Mouse (Mus musculus) liver, embryonic 11.5 days (tissue): Measurements from ENCODE around the gene Plin4. TPM values are rescaled to one million over a fixed set of nuclear protein-coding genes. Genes with fewer than 3 reads are reported as not detected.
A peak's percentile ranks its signal among the peaks of the same experiment; 100 is the strongest.

ENCODE experiments used
- ATAC-seq: fragments of 200-750 bp; cut with Nextera tagmentation; replicated peaks from 2 replicates; pipeline ENCODE4 v1.8.0; 2017; ENCODE audit warnings: moderate number of reproducible peaks, mild to moderate bottlenecking, moderate TSS enrichment, moderate library complexity; ENCODE audit not compliant: low FRiP score
- DNase-seq: peaks from one replicate; pipeline ENCODE4 v3.0.0-alpha.2; 2017; ENCODE audit warnings: low spot score
- H3K27ac ChIP-seq: fragments of 300-500 bp; sonication (generic); 2 replicates; pipeline ENCODE4 v1.5.1; 2014; ENCODE audit warnings: mild to moderate bottlenecking, low read depth, low read length, control low read depth
- H3K27me3 ChIP-seq: fragments of 300-500 bp; sonication (generic); replicated peaks from 2 replicates; pipeline ENCODE4 v1.6.1; 2014; ENCODE audit warnings: low read length, mixed read lengths; ENCODE audit not compliant: control insufficient read depth, insufficient read depth
- H3K36me3 ChIP-seq: fragments of 300-500 bp; sonication (generic); 2 replicates; pipeline ENCODE4 v1.6.1; 2014; ENCODE audit warnings: mild to moderate bottlenecking, low read length, moderate library complexity, mixed read lengths; ENCODE audit not compliant: control insufficient read depth, insufficient read depth
- H3K4me1 ChIP-seq: fragments of 300-500 bp; sonication (generic); replicated peaks from 2 replicates; pipeline ENCODE4 v1.6.1; 2014; ENCODE audit warnings: low read length, mixed read lengths; ENCODE audit not compliant: control insufficient read depth, insufficient read depth
- H3K4me2 ChIP-seq: fragments of 300-500 bp; sonication (generic); 2 replicates; pipeline ENCODE4 v1.6.1; 2014; ENCODE audit warnings: mild to moderate bottlenecking, control low read depth, moderate library complexity
- H3K4me3 ChIP-seq: fragments of 300-500 bp; sonication (generic); 2 replicates; pipeline ENCODE4 v1.5.1; 2014; ENCODE audit warnings: low read depth, low read length, control low read depth
- H3K9ac ChIP-seq: fragments of 300-500 bp; sonication (generic); 2 replicates; pipeline ENCODE4 v1.6.1; 2014; ENCODE audit warnings: low read depth, low read length, control low read depth
- H3K9me3 ChIP-seq: fragments of 300-500 bp; sonication (generic); 2 replicates; pipeline ENCODE4 v1.6.1; 2016; ENCODE audit warnings: low read length, inconsistent platforms, mixed read lengths; ENCODE audit not compliant: control insufficient read depth
- WGBS: fragments of 180-500 bp; shearing (Covaris S2); extraction: QIAGEN DNeasy Blood & Tissue Kit; methylation state at CpG from one replicate; pipeline ENCODE4 v1.1.7; 2014; 5-methylcytosine and 5-hydroxymethylcytosine counted together
- polyA plus RNA-seq: library from polyadenylated mRNA; unstranded; fragments of >200 nt; fragmentation: Nextera tagmentation; extraction: Ambion mirVana; gene quantifications from 2 replicates; pipeline ENCODE4 v1.2.1, GENCODE M21; 2014

Gene Plin4
- polyA plus RNA-seq, 1 experiment from 2014 or later = 0.14 TPM

DNA sequence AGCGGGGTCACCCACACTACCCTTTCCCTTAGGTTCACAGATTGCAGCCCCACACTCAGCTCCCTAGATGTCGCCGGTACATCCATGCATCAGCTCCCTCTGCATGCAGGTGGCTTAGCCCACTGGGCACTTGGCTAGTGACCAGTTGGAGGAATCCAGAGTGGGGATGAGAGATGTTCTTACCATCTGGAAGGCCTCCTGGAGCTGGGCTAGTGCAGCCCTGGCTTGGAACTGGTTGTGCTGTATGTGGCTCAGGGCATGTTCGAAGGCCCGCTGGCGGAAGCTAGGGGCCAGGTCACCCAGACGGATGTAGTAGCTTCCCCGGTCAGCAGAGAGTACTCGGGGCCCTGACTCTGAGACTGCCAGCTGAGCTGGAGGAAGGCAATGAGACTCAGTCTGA is 6.7 kb downstream of the Plin4 start:
- Histone ChIP-seq H3K9me3 (no peaks in the 10 kb centered on the region), H3K4me2 (no peak overlapping the region), H3K9ac (no peak overlapping the region), H3K4me3 (no peak overlapping the region), H3K27ac (no peak overlapping the region), H3K4me1 (no peaks in the 10 kb centered on the region), H3K36me3 (peaks cover 37% of the 10 kb centered on the region), H3K27me3 (no peaks in the 10 kb centered on the region)
- ATAC-seq (no peak), DNase-seq (no peak)
- 93% methylated on average over 9 of the region's 9 CpGs for WGBS

DNA sequence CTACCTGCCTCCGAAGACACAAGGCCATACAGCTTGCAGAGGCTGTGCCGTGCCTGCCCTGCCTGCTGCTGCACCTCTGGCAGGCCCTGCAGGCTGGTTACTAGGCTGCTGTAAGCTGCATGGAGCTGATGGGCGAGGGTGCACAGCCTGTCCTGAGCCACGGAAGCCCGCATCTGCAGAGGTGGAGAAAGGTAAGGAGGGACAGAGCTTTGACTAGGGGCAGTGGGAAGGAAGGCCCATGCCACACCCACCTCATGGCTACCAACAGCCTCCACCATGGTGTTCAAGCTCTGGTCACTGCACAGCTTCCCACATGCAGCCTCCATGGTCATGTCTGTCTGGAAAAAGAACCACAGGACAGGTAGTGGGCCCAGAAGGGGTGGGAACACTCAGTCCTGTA is 7.4 kb downstream of the Plin4 start:
- ATAC-seq (no peak), DNase-seq (no peak)
- Histone ChIP-seq H3K27me3 (no peaks in the 10 kb centered on the region), H3K9ac (no peak overlapping the region), H3K27ac (no peak overlapping the region), H3K4me1 (no peaks in the 10 kb centered on the region), H3K4me3 (no peak overlapping the region), H3K36me3 (peaks cover 45% of the 10 kb centered on the region), H3K4me2 (no peak overlapping the region), H3K9me3 (no peaks in the 10 kb centered on the region)
- WGBS = 82% methylated on average over 5 of the region's 5 CpGs

DNA sequence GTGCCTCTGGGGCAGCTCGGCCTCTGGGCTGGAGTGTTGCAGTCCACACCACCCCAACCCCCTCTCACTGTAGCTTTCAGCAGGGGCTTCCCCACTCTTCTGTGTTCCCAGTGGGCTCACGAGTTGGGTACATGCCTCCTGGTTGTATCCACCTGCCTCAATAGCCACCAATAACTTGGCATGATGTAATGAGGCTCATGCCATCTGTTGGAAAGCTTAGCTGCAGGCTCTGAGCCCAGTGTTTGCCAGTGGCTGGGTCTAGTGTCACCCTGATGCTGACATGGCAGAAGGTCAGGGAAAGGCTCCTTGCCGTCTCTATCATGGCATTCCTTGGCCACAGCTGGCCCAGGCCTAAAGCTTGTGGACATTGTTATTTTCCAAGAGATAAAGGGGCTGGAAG is 8.8 kb downstream of the Plin4 start:
- Histone ChIP-seq H3K4me3 (no peak overlapping the region), H3K9ac (no peak overlapping the region), H3K27ac (no peak overlapping the region), H3K36me3 (peaks cover 55% of the 10 kb centered on the region), H3K4me1 (no peaks in the 10 kb centered on the region), H3K4me2 (no peak overlapping the region), H3K9me3 (no peaks in the 10 kb centered on the region), H3K27me3 (no peaks in the 10 kb centered on the region)
- DNase-seq (no peak), ATAC-seq (no peak)
- WGBS = 88% methylated on average over 3 of the region's 3 CpGs

DNA sequence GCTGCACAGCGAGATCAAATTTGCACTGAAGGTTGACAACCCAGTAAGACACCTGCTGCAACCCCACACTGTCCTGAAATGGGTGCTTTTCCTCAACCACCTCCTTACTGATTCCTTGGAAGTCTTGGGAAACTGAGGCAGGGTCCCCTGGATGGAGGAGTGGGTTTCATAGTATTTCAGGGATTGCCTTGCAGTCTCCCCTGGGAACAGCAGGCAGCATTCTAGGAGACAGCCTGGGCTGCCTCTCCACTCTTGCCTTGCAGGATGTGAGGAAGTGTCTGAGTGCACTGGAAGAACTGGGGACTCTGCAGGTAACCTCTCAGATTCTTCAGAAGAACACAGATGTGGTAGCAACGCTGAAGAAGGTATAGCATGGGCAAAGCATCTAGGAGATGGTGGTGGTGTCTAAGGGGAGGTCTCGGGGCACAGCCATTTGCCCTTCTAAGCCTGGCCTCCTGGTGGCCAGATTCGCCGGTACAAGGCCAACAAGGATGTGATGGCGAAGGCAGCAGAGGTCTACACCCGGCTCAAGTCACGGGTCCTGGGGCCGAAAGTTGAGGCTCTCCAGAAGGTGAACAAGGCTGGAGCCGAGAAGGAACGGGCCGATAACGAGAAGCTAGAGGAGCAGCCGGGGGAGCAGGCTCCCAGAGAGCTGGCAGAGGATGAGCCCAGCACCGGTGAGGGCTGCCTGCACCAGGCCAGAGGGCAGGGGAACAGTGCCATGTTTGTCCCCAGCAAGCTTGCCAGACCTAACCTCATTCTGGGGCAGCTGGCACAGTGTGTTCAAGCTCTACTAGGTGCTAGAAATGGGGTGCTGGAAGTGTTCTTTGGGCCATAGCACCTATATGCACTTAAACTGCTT is 10.7 kb downstream of the Plin4 start:
- peaks cover 59% of the 10 kb centered on the region for H3K36me3 ChIP-seq
- no peak overlapping the region for H3K4me3 ChIP-seq
- H3K27me3 ChIP-seq = no peaks in the 10 kb centered on the region
- H3K9ac ChIP-seq = no peak overlapping the region
- DNase-seq (no peak), ATAC-seq (0 out of 2 replicates have a peak, but pooled peaks have one; percentile 19)
- 87% methylated on average over 15 of the region's 15 CpGs for WGBS
- H3K27ac ChIP-seq = no peak overlapping the region
- H3K9me3 ChIP-seq = no peaks in the 10 kb centered on the region
- H3K4me2 ChIP-seq = no peak overlapping the region
- no peaks in the 10 kb centered on the region for H3K4me1 ChIP-seq

DNA sequence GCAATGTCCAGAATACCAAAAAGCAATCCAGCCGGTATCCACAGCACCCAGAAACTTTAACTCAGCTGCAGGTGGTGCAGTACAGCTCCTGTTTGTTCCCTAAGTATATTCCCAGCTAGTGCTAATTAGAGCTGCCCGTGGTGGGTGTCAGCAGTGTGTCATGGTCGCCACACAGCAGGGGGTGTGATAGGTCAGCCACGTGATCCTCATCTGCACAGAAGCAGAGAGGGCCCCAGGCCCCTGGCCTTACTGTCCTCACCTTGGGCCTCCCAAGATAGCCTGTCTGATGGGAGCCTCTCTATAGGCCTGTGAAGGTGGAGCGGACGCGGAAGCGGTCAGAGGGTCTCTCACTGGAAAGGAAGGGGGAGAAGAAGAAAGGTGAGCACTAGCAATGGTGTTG is 11.4 kb downstream of the Plin4 start:
- WGBS = 89% methylated on average over 8 of the region's 8 CpGs
- ATAC-seq = no peak

DNA sequence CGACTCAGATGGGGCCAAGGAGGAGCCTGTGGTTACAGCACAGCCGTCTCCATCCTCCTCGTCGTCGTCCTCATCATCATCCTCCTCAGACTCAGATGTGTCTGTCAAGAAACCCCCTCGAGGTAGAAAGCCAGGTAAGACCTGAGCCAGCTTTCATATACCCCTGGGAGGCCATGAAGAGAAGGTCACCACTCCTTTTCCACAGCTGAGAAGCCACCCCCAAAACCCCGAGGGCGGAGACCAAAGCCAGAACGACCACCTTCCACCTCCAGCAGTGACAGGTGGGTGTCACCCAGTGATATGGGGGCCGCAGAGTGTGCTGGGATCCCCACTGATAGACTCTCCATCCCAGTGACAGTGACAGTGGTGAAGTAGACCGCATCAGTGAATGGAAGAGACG is 12.7 kb downstream of the Plin4 start:
- H3K4me2 ChIP-seq = no peak overlapping the region
- H3K9ac ChIP-seq = no peak overlapping the region
- DNase-seq = no peak
- no peaks in the 10 kb centered on the region for H3K4me1 ChIP-seq
- ATAC-seq = no peak
- no peaks in the 10 kb centered on the region for H3K9me3 ChIP-seq
- 88% methylated on average over 12 of the region's 12 CpGs for WGBS
- no peak overlapping the region for H3K27ac ChIP-seq
- H3K27me3 ChIP-seq = no peaks in the 10 kb centered on the region
- peaks cover 55% of the 10 kb centered on the region for H3K36me3 ChIP-seq
- no peak overlapping the region for H3K4me3 ChIP-seq

More for the DNA sequence above, 11.4 kb downstream of the Plin4 start:
- no peak overlapping the region for H3K27ac ChIP-seq
- no peaks in the 10 kb centered on the region for H3K27me3 ChIP-seq
- H3K4me3 ChIP-seq = no peak overlapping the region
- H3K36me3 ChIP-seq = peaks cover 62% of the 10 kb centered on the region
- no peak overlapping the region for H3K9ac ChIP-seq
- DNase-seq = no peak
- H3K4me2 ChIP-seq = no peak overlapping the region
- no peaks in the 10 kb centered on the region for H3K9me3 ChIP-seq
- no peaks in the 10 kb centered on the region for H3K4me1 ChIP-seq

DNA sequence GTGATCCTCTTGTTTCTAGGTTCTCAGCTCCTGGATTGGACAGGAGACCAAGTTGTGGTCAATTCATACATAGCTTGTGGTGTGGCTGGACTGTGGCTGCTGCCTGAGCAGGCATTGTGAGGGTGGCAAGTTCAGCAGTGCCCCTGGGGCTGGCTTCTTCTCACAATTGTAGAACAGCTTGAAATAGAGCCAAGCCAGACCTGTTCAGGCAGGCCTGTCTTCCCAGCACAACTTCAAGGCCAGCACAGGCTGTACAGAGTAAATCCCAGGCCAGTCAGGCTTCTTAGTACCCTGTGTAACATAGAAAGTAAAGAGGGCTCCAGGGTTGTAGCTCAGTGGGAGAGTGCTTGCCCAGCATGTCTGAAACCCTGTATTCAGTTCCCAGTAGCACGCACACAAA is 16.8 kb downstream of the Plin4 start:
- DNase-seq (no peak), ATAC-seq (no peak)
- no peak overlapping the region for H3K9ac ChIP-seq
- H3K4me3 ChIP-seq = no peak overlapping the region
- H3K27me3 ChIP-seq = no peaks in the 10 kb centered on the region
- H3K27ac ChIP-seq = no peak overlapping the region
- H3K4me2 ChIP-seq = no peak overlapping the region
- no peaks in the 10 kb centered on the region for H3K4me1 ChIP-seq
- peaks cover 28% of the 10 kb centered on the region for H3K36me3 ChIP-seq
- no peaks in the 10 kb centered on the region for H3K9me3 ChIP-seq
- 100% methylated on average over 1 of the region's 1 CpGs for WGBS

DNA sequence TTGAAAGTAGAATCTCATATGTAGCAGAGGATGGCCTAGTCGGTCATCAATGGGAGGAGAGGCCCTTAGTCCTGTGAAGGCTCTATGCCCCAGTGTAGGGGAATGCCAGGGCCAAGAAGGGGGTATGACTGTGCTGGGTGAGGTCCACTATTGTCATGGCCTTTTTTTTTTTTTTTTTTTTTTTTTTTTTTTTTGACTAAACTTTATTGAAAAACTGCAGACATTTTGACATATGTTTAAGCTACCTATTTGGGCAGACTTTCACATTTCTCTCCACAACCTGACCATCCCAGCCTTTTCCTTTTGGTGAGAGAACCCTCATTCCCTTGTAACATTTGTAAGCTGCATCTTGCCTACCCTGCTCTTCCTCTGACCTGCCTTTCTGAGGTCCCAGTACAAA is 17.3 kb downstream of the Plin4 start:
- ATAC-seq (no peak), DNase-seq (no peak)
- Histone ChIP-seq H3K4me2 (no peak overlapping the region), H3K27ac (no peak overlapping the region), H3K36me3 (peaks cover 23% of the 10 kb centered on the region), H3K9ac (no peak overlapping the region), H3K27me3 (no peaks in the 10 kb centered on the region), H3K9me3 (no peaks in the 10 kb centered on the region), H3K4me3 (no peak overlapping the region), H3K4me1 (no peaks in the 10 kb centered on the region)
- WGBS = 75% methylated on average over 1 of the region's 1 CpGs
